Mouse (Mus musculus) limb, embryonic 11.5 days (tissue): Measurements from ENCODE around the gene Cnn3. TPM values are rescaled to one million over a fixed set of nuclear protein-coding genes. Genes with fewer than 3 reads are reported as not detected.

Experiments
- ATAC-seq: fragments of 200-750 bp; cut with Nextera tagmentation; 2 replicates; pipeline ENCODE4 v1.8.0; 2017; ENCODE audit warnings: low read depth; ENCODE audit not compliant: insufficient number of reproducible peaks, low FRiP score, low TSS enrichment
- DNase-seq: peaks from one replicate; pipeline ENCODE4 v3.0.0-alpha.2; 2015; ENCODE audit warnings: low spot score
- H3K27ac ChIP-seq: fragments of 300-500 bp; sonication (generic); replicated peaks from 2 replicates; pipeline ENCODE4 v1.5.1; 2014; ENCODE audit warnings: low read depth, mild to moderate bottlenecking, low read length
- H3K27me3 ChIP-seq: fragments of 300-500 bp; sonication (generic); 2 replicates; pipeline ENCODE4 v1.6.1; 2014; ENCODE audit warnings: mild to moderate bottlenecking, low read length, mixed read lengths; ENCODE audit not compliant: control insufficient read depth, insufficient read depth
- H3K36me3 ChIP-seq: fragments of 300-500 bp; sonication (generic); 2 replicates; pipeline ENCODE4 v1.6.1; 2014; ENCODE audit warnings: mild to moderate bottlenecking, low read length, moderate library complexity, mixed read lengths; ENCODE audit not compliant: control insufficient read depth, insufficient read depth
- H3K4me1 ChIP-seq: fragments of 300-500 bp; sonication (generic); 2 replicates; pipeline ENCODE4 v1.6.1; 2014; ENCODE audit warnings: low read length, mixed read lengths; ENCODE audit not compliant: control insufficient read depth, insufficient read depth
- H3K4me2 ChIP-seq: fragments of 300-500 bp; sonication (generic); 2 replicates; pipeline ENCODE4 v1.6.1; 2014; ENCODE audit warnings: low read depth, mild to moderate bottlenecking, moderate library complexity; ENCODE audit not compliant: severe bottlenecking
- H3K4me3 ChIP-seq: fragments of 300-500 bp; sonication (generic); 2 replicates; pipeline ENCODE4 v1.5.1; 2014; ENCODE audit warnings: low read depth, low read length
- H3K9ac ChIP-seq: fragments of 300-500 bp; sonication (generic); 2 replicates; pipeline ENCODE4 v1.6.1; 2014; ENCODE audit warnings: mild to moderate bottlenecking, low read length
- H3K9me3 ChIP-seq: fragments of 300-500 bp; sonication (generic); 2 replicates; pipeline ENCODE4 v1.6.1; 2016; ENCODE audit warnings: low read length; ENCODE audit not compliant: control insufficient read depth
- WGBS: fragments of 180-500 bp; shearing (Covaris S2); extraction: QIAGEN DNeasy Blood & Tissue Kit; methylation state at CpG from one replicate; pipeline ENCODE4 v1.1.7; 2014; 5-methylcytosine and 5-hydroxymethylcytosine counted together
- polyA plus RNA-seq: library from polyadenylated mRNA; unstranded; fragments of >200 nt; fragmentation: Nextera tagmentation; extraction: Ambion mirVana; gene quantifications from 2 replicates; pipeline ENCODE4 v1.2.1, GENCODE M21; 2014

The Cnn3 gene
- polyA plus RNA-seq, 1 experiment from 2014 or later, result 840 TPM

DNA sequence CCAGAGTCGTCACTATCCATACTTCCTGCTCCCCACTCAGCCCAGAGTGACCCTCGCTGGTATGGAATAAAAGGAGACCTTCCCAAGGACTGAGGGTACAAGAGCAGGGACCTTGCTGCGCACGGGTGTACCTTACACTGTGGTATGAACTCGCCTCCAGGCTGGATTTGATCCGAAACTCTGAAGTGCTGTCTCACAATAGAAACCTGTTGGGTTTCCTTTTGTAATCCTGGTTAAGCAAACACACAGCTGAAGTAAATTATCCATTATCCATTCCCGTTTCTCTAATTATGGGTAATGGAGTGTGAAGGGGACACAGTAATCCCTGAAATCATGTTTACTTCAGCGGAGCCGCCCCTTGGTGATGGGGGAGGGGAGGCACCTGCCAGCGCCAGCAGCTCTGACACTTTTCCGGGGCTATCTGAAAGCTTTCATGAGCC, 21.8 kb downstream of the Cnn3 start:
- H3K36me3 ChIP-seq, result peaks cover 9% of the 10 kb centered on the region; the same call in 1 of the 2 replicates
- H3K4me1 ChIP-seq, result peaks cover 5% of the 10 kb centered on the region; the same call in 1 of the 2 replicates
- no peak overlapping the region for H3K9ac ChIP-seq
- H3K4me2 ChIP-seq, result no peak overlapping the region
- 46% methylated on average over 11 of the region's 11 CpGs for WGBS
- H3K9me3 ChIP-seq, result no peaks in the 10 kb centered on the region; the same call in 1 of the 2 replicates
- ATAC-seq (no peak), DNase-seq (no peak)
- H3K27ac ChIP-seq, result no peak overlapping the region
- H3K4me3 ChIP-seq, result no peak overlapping the region
- H3K27me3 ChIP-seq, result no peaks in the 10 kb centered on the region

- H3K9ac ChIP-seq, result no peak overlapping the region
- H3K27me3 ChIP-seq, result no peaks in the 10 kb centered on the region
- peaks cover 9% of the 10 kb centered on the region; the same call in 1 of the 2 replicates for H3K36me3 ChIP-seq
- no peak overlapping the region for H3K4me2 ChIP-seq
- DNase-seq, result no peak
- 68% methylated on average over 8 of the region's 8 CpGs for WGBS
- no peaks in the 10 kb centered on the region; the same call in 1 of the 2 replicates for H3K9me3 ChIP-seq
- H3K4me1 ChIP-seq, result peaks cover 5% of the 10 kb centered on the region; the same call in 1 of the 2 replicates
- no peak overlapping the region for H3K4me3 ChIP-seq
- H3K27ac ChIP-seq, result no peak overlapping the region
- ATAC-seq, result no peak
These were observed 22.3 kb downstream of the Cnn3 start for GRCm38 (mm10) chr3:121448606-121449005.

- no peaks in the 10 kb centered on the region; the same call in 1 of the 2 replicates for H3K9me3 ChIP-seq
- no peak overlapping the region for H3K9ac ChIP-seq
- ATAC-seq, result no peak
- no peak for DNase-seq
- peaks cover 9% of the 10 kb centered on the region; the same call in 1 of the 2 replicates for H3K36me3 ChIP-seq
- H3K27me3 ChIP-seq, result no peaks in the 10 kb centered on the region
- 86% methylated on average over 8 of the region's 8 CpGs for WGBS
- H3K27ac ChIP-seq, result no peak overlapping the region
- no peak overlapping the region for H3K4me2 ChIP-seq
- peaks cover 5% of the 10 kb centered on the region; the same call in 1 of the 2 replicates for H3K4me1 ChIP-seq
- H3K4me3 ChIP-seq, result no peak overlapping the region
These were observed 23.2 kb downstream of the Cnn3 start for GRCm38 (mm10) chr3:121449527-121449926.

DNA sequence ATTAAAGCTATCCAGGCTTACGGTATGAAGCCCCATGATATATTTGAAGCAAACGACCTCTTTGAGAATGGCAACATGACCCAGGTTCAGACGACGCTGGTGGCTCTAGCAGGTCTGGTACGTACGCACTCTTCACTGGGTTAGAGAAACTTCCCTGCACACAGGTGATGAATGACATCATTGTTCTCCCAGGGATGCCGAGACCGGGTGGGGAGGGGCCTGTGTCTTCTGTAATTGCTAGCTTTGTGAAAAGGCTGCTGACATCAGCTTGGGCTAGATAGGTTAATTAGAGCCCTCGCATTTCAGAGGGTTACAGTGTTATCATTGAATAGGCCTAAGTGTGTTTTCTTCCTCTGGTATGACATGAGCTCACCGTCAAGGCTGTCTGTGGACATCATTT, 25.1 kb downstream of the Cnn3 start:
- Histone ChIP-seq H3K27ac (no peak overlapping the region), H3K4me2 (no peak overlapping the region), H3K4me1 (peaks cover 5% of the 10 kb centered on the region; the same call in 1 of the 2 replicates), H3K4me3 (no peak overlapping the region), H3K9me3 (no peaks in the 10 kb centered on the region), H3K9ac (no peak overlapping the region), H3K36me3 (peaks cover 17% of the 10 kb centered on the region; the same call in 1 of the 2 replicates), H3K27me3 (no peaks in the 10 kb centered on the region)
- 86% methylated on average over 10 of the region's 10 CpGs for WGBS
- no peak for DNase-seq
- no peak for ATAC-seq

- ATAC-seq (no peak), DNase-seq (no peak)
- Histone ChIP-seq H3K27ac (no peak overlapping the region), H3K36me3 (peaks cover 23% of the 10 kb centered on the region), H3K27me3 (no peaks in the 10 kb centered on the region), H3K4me3 (no peak overlapping the region), H3K9ac (no peak overlapping the region), H3K9me3 (no peaks in the 10 kb centered on the region), H3K4me2 (no peak overlapping the region), H3K4me1 (no peaks in the 10 kb centered on the region)
- WGBS, result 82% methylated on average over 14 of the region's 14 CpGs
These were observed 32.5 kb downstream of the Cnn3 start for GRCm38 (mm10) chr3:121458545-121459492.

DNA sequence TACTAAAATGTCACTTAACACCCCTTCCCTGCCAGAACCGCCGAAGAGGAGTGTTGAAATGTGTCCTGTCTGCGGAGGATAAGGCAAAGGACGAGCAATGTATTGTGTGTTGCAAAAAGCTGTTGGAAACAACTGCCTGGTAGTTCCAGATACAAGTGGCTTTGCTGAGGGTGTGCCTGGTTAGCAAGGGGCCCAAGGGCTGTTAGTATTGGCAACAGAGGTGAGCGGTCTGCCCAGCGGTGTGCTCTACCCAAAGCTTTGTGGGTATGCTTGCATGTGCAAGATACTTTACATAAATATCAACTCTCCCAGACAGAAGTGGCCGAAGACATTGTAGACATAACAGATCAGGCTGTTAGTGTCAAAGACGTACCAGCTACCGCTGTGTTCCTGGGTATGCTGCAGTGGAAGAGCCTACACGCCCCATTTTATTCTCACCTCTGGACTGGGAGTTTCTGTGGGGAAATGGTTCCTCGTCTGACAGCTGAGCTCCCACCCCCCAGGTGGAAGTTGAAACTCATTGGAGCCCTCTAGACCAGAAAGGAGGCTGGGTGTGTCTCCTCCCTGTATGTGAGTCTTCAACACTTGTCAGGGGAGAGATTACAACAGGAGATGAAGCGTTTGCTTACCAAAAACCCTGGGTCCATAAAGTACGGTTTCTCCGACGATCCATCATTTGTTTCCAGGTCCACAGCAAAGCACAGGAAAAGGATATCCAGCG, 34.3 kb downstream of the Cnn3 start:
- H3K4me2 ChIP-seq, result no peak overlapping the region
- peaks cover 20% of the 10 kb centered on the region for H3K36me3 ChIP-seq
- no peak overlapping the region for H3K9ac ChIP-seq
- H3K27ac ChIP-seq, result no peak overlapping the region
- WGBS, result 89% methylated on average over 16 of the region's 16 CpGs
- no peaks in the 10 kb centered on the region for H3K27me3 ChIP-seq
- no peaks in the 10 kb centered on the region for H3K9me3 ChIP-seq
- ATAC-seq (no peak), DNase-seq (no peak)
- H3K4me1 ChIP-seq, result no peaks in the 10 kb centered on the region
- no peak overlapping the region for H3K4me3 ChIP-seq

DNA sequence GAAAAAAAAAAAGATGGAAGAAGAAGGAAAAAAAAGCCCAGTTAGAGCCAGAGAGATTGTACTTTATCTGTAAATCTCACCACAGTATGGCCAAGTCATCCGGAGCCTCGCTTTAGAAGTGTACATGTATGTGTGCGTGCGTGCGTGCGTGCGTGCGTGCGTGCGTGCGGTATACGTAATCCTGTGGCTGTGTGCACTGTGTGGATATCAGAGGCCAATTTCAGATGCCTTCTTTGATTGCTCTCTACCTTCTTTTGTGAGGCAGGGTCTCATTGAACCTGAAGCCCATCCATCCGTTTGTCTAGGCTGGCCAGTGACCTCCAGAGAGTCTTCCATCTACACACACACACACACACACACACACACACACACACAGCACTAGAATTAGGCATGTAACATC, 35.2 kb downstream of the Cnn3 start:
- Histone ChIP-seq H3K9me3 (no peaks in the 10 kb centered on the region), H3K4me2 (no peak overlapping the region), H3K9ac (no peak overlapping the region), H3K27me3 (no peaks in the 10 kb centered on the region), H3K27ac (no peak overlapping the region), H3K4me3 (no peak overlapping the region), H3K4me1 (no peaks in the 10 kb centered on the region), H3K36me3 (peaks cover 12% of the 10 kb centered on the region)
- DNase-seq (no peak), ATAC-seq (no peak)
- WGBS, result 97% methylated on average over 13 of the region's 13 CpGs

DNA sequence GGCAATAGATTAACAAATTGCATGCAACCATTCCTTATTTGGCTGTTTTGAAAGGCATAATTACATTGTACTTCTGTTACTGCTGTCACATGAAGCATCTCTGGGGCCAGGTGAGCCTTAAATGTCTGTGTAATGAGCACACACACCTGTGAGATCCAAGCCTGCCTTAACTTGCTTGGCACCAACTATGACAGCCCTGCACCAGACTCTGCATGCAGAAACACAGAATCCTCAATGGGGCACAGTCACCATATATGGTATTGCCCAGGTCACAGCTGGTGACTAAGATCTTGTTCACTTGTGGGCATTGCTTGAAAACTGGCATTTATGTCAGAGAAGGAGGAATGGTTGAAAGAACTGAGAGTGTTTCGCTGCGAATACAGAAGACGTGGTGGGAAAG, 36.5 kb downstream of the Cnn3 start:
- H3K27ac ChIP-seq, result no peak overlapping the region
- no peak overlapping the region for H3K4me3 ChIP-seq
- 83% methylated on average over 3 of the region's 3 CpGs for whole genome bisulfite sequencing
- H3K27me3 ChIP-seq, result no peaks in the 10 kb centered on the region
- ATAC-seq, result no peak
- no peak for DNase-seq
- H3K36me3 ChIP-seq, result peaks cover 8% of the 10 kb centered on the region
- no peaks in the 10 kb centered on the region for H3K9me3 ChIP-seq
- H3K9ac ChIP-seq, result no peak overlapping the region
- no peaks in the 10 kb centered on the region for H3K4me1 ChIP-seq
- no peak overlapping the region for H3K4me2 ChIP-seq
